Mouse (Mus musculus): Measurements from ENCODE around the gene Klc2. TPM values are rescaled to one million over a fixed set of nuclear protein-coding genes. Genes with fewer than 3 reads are reported as not detected.
"Not testable (repeated sequence)": the region's sequence is repeated elsewhere in the genome, so short reads cannot be mapped to it uniquely, and the experiment has no call there.

The Klc2 gene
- total RNA-seq, 2 experiments from 2014 or later: 39.5 to 45.3 TPM

GRCm38 (mm10) chr19:5106731-5107191, 11.6 kb downstream of the Klc2 start, which contains the start of gene Rab1b:
Gene Rab1b (minus strand): TSS chr19:5107072.
- DNase-seq (ENCODE audit: low spot score in 2 of 2): peak; percentile 92 to 99

GRCm38 (mm10) chr19:5106074-5106473, 12.3 kb downstream of the Klc2 start:
- DNase-seq (ENCODE audit: low spot score in 2 of 2): no peak

GRCm38 (mm10) chr19:5098363-5099143, 19.8 kb downstream of the Klc2 start, which contains the start of gene Cnih2:
Gene Cnih2 (minus strand): TSS chr19:5098521.
- no peak for DNase-seq (ENCODE audit: low spot score in 2 of 2)

- DNase-seq (ENCODE audit: low spot score in 2 of 2): no peak
These were observed 20.6 kb downstream of the Klc2 start for GRCm38 (mm10) chr19:5097521-5098362.

GRCm38 (mm10) chr19:5095887-5096474, 22.4 kb downstream of the Klc2 start:
- no peak for DNase-seq (ENCODE audit: low spot score in 2 of 2)

GRCm38 (mm10) chr19:5094746-5095417, 23.5 kb downstream of the Klc2 start:
- DNase-seq (ENCODE audit: low spot score in 2 of 2): no peak

GRCm38 (mm10) chr19:5094243-5094632, 24.1 kb downstream of the Klc2 start:
- peak; percentile 92 to 96 for DNase-seq (ENCODE audit: low spot score in 2 of 2)

GRCm38 (mm10) chr19:5093481-5094242, 24.7 kb downstream of the Klc2 start:
- DNase-seq (ENCODE audit: low spot score in 2 of 2): no peak

- DNase-seq (ENCODE audit: low spot score in 2 of 2): no peak
These were observed 26.3 kb downstream of the Klc2 start for GRCm38 (mm10) chr19:5092083-5092482.

- DNase-seq (ENCODE audit: low spot score in 2 of 2): no peak
These were observed 29.0 kb downstream of the Klc2 start for GRCm38 (mm10) chr19:5089324-5089723.

GRCm38 (mm10) chr19:5087884-5088728, 30.3 kb downstream of the Klc2 start, which contains the start of gene Yif1a:
Gene Yif1a (plus strand): TSS chr19:5088538.
- peak; percentile 79 to 90 for DNase-seq (ENCODE audit: low spot score in 2 of 2)

- not testable (repeated sequence) for DNase-seq (ENCODE audit: low spot score in 2 of 2)
These were observed 31.8 kb downstream of the Klc2 start for GRCm38 (mm10) chr19:5086533-5086932.

GRCm38 (mm10) chr19:5085145-5085863, 33.1 kb downstream of the Klc2 start, which contains the start of gene Tmem151a:
Gene Tmem151a (minus strand): TSS chr19:5085531.
- no peak for DNase-seq (ENCODE audit: low spot score in 2 of 2)

- DNase-seq (ENCODE audit: low spot score in 2 of 2): no peak
These were observed 33.6 kb downstream of the Klc2 start for GRCm38 (mm10) chr19:5084834-5085144.

- DNase-seq (ENCODE audit: low spot score in 2 of 2): no peak
These were observed 34.2 kb downstream of the Klc2 start for GRCm38 (mm10) chr19:5083961-5084833.

- DNase-seq (ENCODE audit: low spot score in 2 of 2): no peak
These were observed 35.8 kb downstream of the Klc2 start for GRCm38 (mm10) chr19:5082596-5082995.

GRCm38 (mm10) chr19:5082005-5082404, 36.4 kb downstream of the Klc2 start:
- DNase-seq (ENCODE audit: low spot score in 2 of 2): no peak

GRCm38 (mm10) chr19:5079279-5079678, 39.1 kb downstream of the Klc2 start:
- DNase-seq (ENCODE audit: low spot score in 2 of 2): no peak

Measured in adrenal gland, postnatal 4 days (tissue).